Mouse (Mus musculus): Measurements from ENCODE around the gene Rad51b.

Rad51b gene

GRCm38 (mm10) chr12:79707565-79708422, 410.7 kb downstream of the Rad51b start:
- DNase-seq, result no peak

- DNase-seq, result no peak
Measured at GRCm38 (mm10) chr12:79708423-79708733, 411.3 kb downstream of the Rad51b start.

- DNase-seq, result no peak
Measured at GRCm38 (mm10) chr12:79713286-79713685, 416.2 kb downstream of the Rad51b start.

- no peak for DNase-seq
Measured at GRCm38 (mm10) chr12:79714484-79714883, 417.4 kb downstream of the Rad51b start.

GRCm38 (mm10) chr12:79715506-79716345, 418.6 kb downstream of the Rad51b start:
- no peak for DNase-seq

GRCm38 (mm10) chr12:79719091-79719846, 422.2 kb downstream of the Rad51b start:
- DNase-seq, result no peak

- DNase-seq, result no peak
Measured at GRCm38 (mm10) chr12:79719847-79720201, 422.7 kb downstream of the Rad51b start.

GRCm38 (mm10) chr12:79724875-79725274, 427.8 kb downstream of the Rad51b start:
- DNase-seq, result no peak

- no peak for DNase-seq
Measured at GRCm38 (mm10) chr12:79725711-79726110, 428.6 kb downstream of the Rad51b start.

- DNase-seq, result no peak
Measured at GRCm38 (mm10) chr12:79726116-79726515, 429.0 kb downstream of the Rad51b start.

- DNase-seq, result no peak
Measured at GRCm38 (mm10) chr12:79726959-79727358, 429.9 kb downstream of the Rad51b start.

- DNase-seq, result no peak
Measured at GRCm38 (mm10) chr12:79729926-79730506, 432.9 kb downstream of the Rad51b start.

GRCm38 (mm10) chr12:79731905-79732304, 434.8 kb downstream of the Rad51b start:
- no peak for DNase-seq

GRCm38 (mm10) chr12:79732355-79733115, 435.5 kb downstream of the Rad51b start:
- no peak for DNase-seq

- DNase-seq, result no peak
Measured at GRCm38 (mm10) chr12:79735341-79735785, 438.3 kb downstream of the Rad51b start.

- no peak for DNase-seq
Measured at GRCm38 (mm10) chr12:79735882-79736281, 438.8 kb downstream of the Rad51b start.

GRCm38 (mm10) chr12:79738700-79739099, 441.6 kb downstream of the Rad51b start:
- DNase-seq, result no peak

GRCm38 (mm10) chr12:79739918-79740639, 443.0 kb downstream of the Rad51b start:
- no peak for DNase-seq

GRCm38 (mm10) chr12:79742211-79742610, 445.1 kb downstream of the Rad51b start:
- DNase-seq, result no peak

GRCm38 (mm10) chr12:79744131-79744530, 447.0 kb downstream of the Rad51b start:
- no peak for DNase-seq

- no peak for DNase-seq
Measured at GRCm38 (mm10) chr12:79745225-79745624, 448.1 kb downstream of the Rad51b start.

Data from thymus, adult 18-20 months (tissue).